Mouse (Mus musculus): Measurements from ENCODE around the gene Med8.

Gene Med8

GRCm38 (mm10) chr4:118409142-118409900 is at the start of gene Med8, which contains the start of gene Szt2:
TSS of gene Med8 (plus strand) at chr4:118409337.
TSS of gene Szt2 (minus strand) at chr4:118409273.
- peak; percentile 92 for DNase-seq

GRCm38 (mm10) chr4:118359896-118360720 is 49.0 kb upstream of the Med8 start:
- DNase-seq: peak; percentile 87

- no peak for DNase-seq
Measured at GRCm38 (mm10) chr4:118361451-118361850, 47.7 kb upstream of the Med8 start.

- peak; percentile 47 for DNase-seq
Measured at GRCm38 (mm10) chr4:118362879-118363278, 46.3 kb upstream of the Med8 start.

- no peak for DNase-seq
Measured at GRCm38 (mm10) chr4:118363985-118364384, 45.2 kb upstream of the Med8 start.

GRCm38 (mm10) chr4:118364641-118365040 is 44.5 kb upstream of the Med8 start:
- peak; percentile 69 for DNase-seq

- DNase-seq: no peak
Measured at GRCm38 (mm10) chr4:118365991-118366390, 43.1 kb upstream of the Med8 start.

- DNase-seq: no peak
Measured at GRCm38 (mm10) chr4:118367551-118367950, 41.6 kb upstream of the Med8 start.

- no peak for DNase-seq
Measured at GRCm38 (mm10) chr4:118368616-118369015, 40.5 kb upstream of the Med8 start.

- DNase-seq: no peak
Measured at GRCm38 (mm10) chr4:118371822-118372221, 37.3 kb upstream of the Med8 start.

- DNase-seq: no peak
Measured at GRCm38 (mm10) chr4:118375999-118376398, 33.1 kb upstream of the Med8 start.

- DNase-seq: no peak
Measured at GRCm38 (mm10) chr4:118383271-118383670, 25.9 kb upstream of the Med8 start.

GRCm38 (mm10) chr4:118387316-118387715 is 21.8 kb upstream of the Med8 start:
- no peak for DNase-seq

- no peak for DNase-seq
Measured at GRCm38 (mm10) chr4:118390146-118390545, 19.0 kb upstream of the Med8 start.

- no peak for DNase-seq
Measured at GRCm38 (mm10) chr4:118394505-118394904, 14.6 kb upstream of the Med8 start.

GRCm38 (mm10) chr4:118395289-118395688 is 13.8 kb upstream of the Med8 start:
- DNase-seq: no peak

GRCm38 (mm10) chr4:118396433-118396832 is 12.7 kb upstream of the Med8 start:
- peak; percentile 6 for DNase-seq

- no peak for DNase-seq
Measured at GRCm38 (mm10) chr4:118398400-118398799, 10.7 kb upstream of the Med8 start.

GRCm38 (mm10) chr4:118401421-118401820 is 7.7 kb upstream of the Med8 start:
- no peak for DNase-seq

- no peak for DNase-seq
Measured at GRCm38 (mm10) chr4:118401918-118402317, 7.2 kb upstream of the Med8 start.

GRCm38 (mm10) chr4:118402701-118403100 is 6.4 kb upstream of the Med8 start:
- DNase-seq: no peak

GRCm38 (mm10) chr4:118410871-118411270 is 1.7 kb downstream of the Med8 start:
- DNase-seq: no peak

GRCm38 (mm10) chr4:118413553-118413952 is 4.4 kb downstream of the Med8 start:
- DNase-seq: no peak

- DNase-seq: no peak
Measured at GRCm38 (mm10) chr4:118415779-118416178, 6.6 kb downstream of the Med8 start.
